Mouse (Mus musculus): ENCODE measurements around the gene Mknk2. TPM values are rescaled to one million over a fixed set of nuclear protein-coding genes. Genes with fewer than 3 reads are reported as not detected.

The Mknk2 gene
- polyA plus RNA-seq, 1 experiment from 2014 or later: 74.9 TPM

DNA sequence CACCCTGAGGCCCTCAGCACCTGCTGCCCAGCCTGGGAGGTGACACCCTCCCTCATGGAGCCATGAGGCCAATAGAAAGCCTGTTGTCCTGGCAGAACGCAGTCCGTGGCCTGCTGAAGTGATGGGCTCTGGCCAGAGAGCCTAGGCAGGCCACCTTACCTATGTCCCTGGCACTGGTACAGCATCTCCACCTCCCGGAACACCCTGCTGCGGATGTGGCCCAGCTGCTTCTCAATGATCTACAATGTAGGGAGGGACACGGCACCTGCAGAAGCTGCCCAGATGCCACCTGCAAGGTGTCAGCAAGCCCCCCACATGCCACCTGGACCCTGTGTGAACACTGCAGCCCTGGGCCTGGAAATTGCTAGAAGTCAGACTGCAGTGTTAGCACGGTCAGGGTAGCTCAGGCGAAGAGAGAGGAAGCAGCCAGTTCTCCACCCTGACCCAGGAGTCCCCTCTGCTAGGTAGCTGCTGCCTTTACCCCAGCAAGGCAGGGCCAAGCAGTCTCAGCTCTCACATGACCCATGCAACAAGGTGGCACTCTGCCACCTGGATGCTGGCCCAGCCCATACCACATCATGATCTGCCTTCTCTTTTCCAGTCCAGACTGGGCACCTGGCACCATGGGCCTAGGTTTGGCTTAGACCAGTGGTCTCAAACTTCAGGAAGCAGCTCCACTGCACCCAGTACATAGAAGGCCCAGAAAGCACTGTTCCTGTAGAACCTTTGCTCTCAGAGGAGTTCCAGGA lies 8.0 kb downstream of the Mknk2 start:
- H3K27ac ChIP-seq (replicated peaks): no peak overlapping the region
- 91% methylated on average over 7 of the region's 7 CpGs for WGBS (ENCODE audit: insufficient replicate concordance)
- H3K27me3 ChIP-seq: no peaks in the 10 kb centered on the region
- H3K9ac ChIP-seq: no peak overlapping the region
- no peaks in the 10 kb centered on the region for H3K9me3 ChIP-seq (replicated peaks)
- peaks cover 95% of the 10 kb centered on the region for H3K36me3 ChIP-seq (replicated peaks)
- no peak overlapping the region for H3K4me3 ChIP-seq (replicated peaks)
- no peak for ATAC-seq (ENCODE audit: insufficient read depth)
- H3K4me2 ChIP-seq: no peak overlapping the region
- H3K4me1 ChIP-seq (replicated peaks): peaks cover 79% of the 10 kb centered on the region

DNA sequence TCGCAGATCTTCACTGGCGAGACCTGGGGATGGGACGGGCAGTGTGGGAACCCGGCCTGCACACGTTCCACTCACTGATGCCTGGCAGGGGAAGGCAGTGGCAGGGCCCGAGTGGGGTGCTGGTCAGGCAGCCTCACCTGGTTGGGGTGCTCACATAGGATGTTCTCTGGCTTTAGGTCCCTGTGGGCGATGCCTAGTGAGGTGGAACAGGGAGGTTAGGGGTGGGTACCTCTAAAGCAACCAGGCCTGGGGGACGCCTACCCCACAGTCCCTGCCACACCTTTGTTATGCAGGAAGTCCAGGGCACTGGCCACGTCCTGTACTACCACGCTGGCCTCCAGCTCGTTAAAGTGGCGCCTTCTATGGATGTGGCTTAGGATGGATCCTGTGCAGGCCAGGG lies 8.9 kb downstream of the Mknk2 start:
- Histone ChIP-seq H3K9me3 (replicated peaks) (no peaks in the 10 kb centered on the region), H3K4me1 (replicated peaks) (peaks cover 79% of the 10 kb centered on the region), H3K36me3 (replicated peaks) (peaks cover 90% of the 10 kb centered on the region), H3K27me3 (no peaks in the 10 kb centered on the region), H3K9ac (no peak overlapping the region), H3K27ac (replicated peaks) (no peak overlapping the region), H3K4me3 (replicated peaks) (no peak overlapping the region), H3K4me2 (no peak overlapping the region)
- no peak for ATAC-seq (ENCODE audit: insufficient read depth)
- WGBS (ENCODE audit: insufficient replicate concordance): 83% methylated on average over 12 of the region's 12 CpGs

- Histone ChIP-seq H3K36me3 (replicated peaks) (peaks cover 86% of the 10 kb centered on the region), H3K4me2 (no peak overlapping the region), H3K27me3 (no peaks in the 10 kb centered on the region), H3K9me3 (replicated peaks) (no peaks in the 10 kb centered on the region), H3K4me3 (replicated peaks) (no peak overlapping the region), H3K27ac (replicated peaks) (no peak overlapping the region), H3K9ac (no peak overlapping the region), H3K4me1 (replicated peaks) (peaks cover 79% of the 10 kb centered on the region)
- 72% methylated on average over 11 of the region's 11 CpGs for WGBS (ENCODE audit: insufficient replicate concordance)
- no peak for ATAC-seq (ENCODE audit: insufficient read depth)
Observed at GRCm38 (mm10) chr10:80668614-80669013, 9.3 kb downstream of the Mknk2 start.

DNA sequence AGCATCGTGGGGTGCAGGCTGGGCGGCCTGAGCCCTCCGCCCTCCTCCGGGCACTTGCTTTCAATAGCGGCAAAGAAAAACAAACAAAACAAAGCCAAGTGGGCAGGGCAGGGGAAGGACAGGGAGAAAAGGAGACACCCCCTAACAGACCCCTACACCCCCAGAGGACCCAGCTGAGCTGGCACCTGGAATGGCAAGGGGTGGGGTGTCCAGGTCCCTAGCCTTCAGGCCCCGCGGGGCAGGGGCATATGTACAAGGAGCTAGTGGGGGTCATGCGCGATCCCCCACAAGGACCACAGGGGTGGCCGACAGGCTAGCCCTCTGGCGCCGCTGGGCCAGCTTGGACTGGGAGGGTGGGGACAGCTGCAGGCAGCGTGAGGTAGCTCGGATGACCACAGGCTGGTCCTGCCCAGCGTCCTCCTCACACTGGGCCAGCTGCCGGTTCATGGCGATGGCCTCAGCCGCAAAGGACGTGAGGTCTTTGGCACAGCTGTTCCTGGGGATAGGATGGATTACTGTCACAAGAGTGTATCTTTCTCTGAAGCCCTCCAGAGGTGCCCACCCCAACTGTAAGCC lies 11.0 kb downstream of the Mknk2 start:
- H3K4me3 ChIP-seq (replicated peaks): no peak overlapping the region
- no peaks in the 10 kb centered on the region for H3K9me3 ChIP-seq (replicated peaks)
- no peaks in the 10 kb centered on the region for H3K27me3 ChIP-seq
- ATAC-seq (ENCODE audit: insufficient read depth): no peak
- no peak overlapping the region for H3K4me2 ChIP-seq
- 90% methylated on average over 19 of the region's 19 CpGs for WGBS (ENCODE audit: insufficient replicate concordance)
- H3K9ac ChIP-seq: no peak overlapping the region
- peaks cover 69% of the 10 kb centered on the region for H3K36me3 ChIP-seq (replicated peaks)
- peak overlapping the region; percentile 51; the same call in 1 of the 2 replicates for H3K27ac ChIP-seq (replicated peaks)
- peaks cover 77% of the 10 kb centered on the region for H3K4me1 ChIP-seq (replicated peaks)

DNA sequence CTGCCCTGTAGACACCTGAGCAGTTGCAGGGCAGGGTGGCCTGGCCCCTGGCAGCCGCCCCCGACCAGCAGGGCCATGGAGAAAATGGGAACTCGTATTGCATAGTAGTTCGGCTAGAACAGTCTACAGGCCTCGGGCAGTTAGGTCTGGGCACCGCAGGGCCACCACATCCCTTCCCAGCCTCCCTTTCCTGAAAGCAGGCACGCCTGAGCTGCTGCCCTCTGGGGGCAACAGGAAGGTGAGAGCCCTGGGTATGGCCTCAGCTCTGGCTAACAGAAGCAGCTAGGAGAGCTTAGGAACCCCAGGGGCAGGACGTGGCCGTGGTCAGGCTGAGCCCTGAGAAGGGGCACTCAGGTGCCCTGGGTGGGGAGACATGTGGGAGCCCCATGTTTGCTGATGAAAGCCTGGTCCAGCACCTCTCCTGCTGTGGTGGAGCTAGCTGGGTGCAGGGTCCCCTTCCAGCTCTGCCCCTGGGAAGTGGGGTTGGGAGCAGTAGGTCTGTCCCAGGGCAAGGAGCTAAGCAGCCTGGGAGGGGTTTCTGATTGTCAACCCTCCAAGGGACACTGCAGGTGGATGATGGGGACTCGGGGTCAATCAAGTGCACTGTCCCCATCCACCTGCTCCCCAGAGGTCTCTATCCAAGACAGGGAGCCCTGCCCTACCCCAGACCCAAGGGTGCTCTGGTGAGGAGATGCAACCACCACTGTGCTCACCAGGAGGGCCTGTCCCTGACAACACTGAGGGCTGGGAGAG lies 11.8 kb downstream of the Mknk2 start:
- peak overlapping the region; percentile 51 for H3K27ac ChIP-seq (replicated peaks)
- H3K4me1 ChIP-seq (replicated peaks): peaks cover 75% of the 10 kb centered on the region
- no peak overlapping the region for H3K4me3 ChIP-seq (replicated peaks)
- peaks cover 62% of the 10 kb centered on the region for H3K36me3 ChIP-seq (replicated peaks)
- WGBS (ENCODE audit: insufficient replicate concordance): 68% methylated on average over 10 of the region's 10 CpGs
- no peaks in the 10 kb centered on the region for H3K9me3 ChIP-seq (replicated peaks)
- H3K4me2 ChIP-seq: no peak overlapping the region
- no peak overlapping the region for H3K9ac ChIP-seq
- ATAC-seq (ENCODE audit: insufficient read depth): no peak
- H3K27me3 ChIP-seq: no peaks in the 10 kb centered on the region

- Histone ChIP-seq H3K4me3 (replicated peaks) (no peak overlapping the region), H3K9me3 (replicated peaks) (no peaks in the 10 kb centered on the region), H3K9ac (no peak overlapping the region), H3K4me1 (replicated peaks) (peaks cover 77% of the 10 kb centered on the region), H3K27ac (replicated peaks) (peak overlapping the region; percentile 51; the same call in 1 of the 2 replicates), H3K36me3 (replicated peaks) (peaks cover 55% of the 10 kb centered on the region), H3K27me3 (no peaks in the 10 kb centered on the region), H3K4me2 (peak overlapping the region; percentile 51)
- no peak for ATAC-seq (ENCODE audit: insufficient read depth)
- 52% methylated on average over 4 of the region's 4 CpGs for WGBS (ENCODE audit: insufficient replicate concordance)
Observed at GRCm38 (mm10) chr10:80665459-80665858, 12.5 kb downstream of the Mknk2 start.

DNA sequence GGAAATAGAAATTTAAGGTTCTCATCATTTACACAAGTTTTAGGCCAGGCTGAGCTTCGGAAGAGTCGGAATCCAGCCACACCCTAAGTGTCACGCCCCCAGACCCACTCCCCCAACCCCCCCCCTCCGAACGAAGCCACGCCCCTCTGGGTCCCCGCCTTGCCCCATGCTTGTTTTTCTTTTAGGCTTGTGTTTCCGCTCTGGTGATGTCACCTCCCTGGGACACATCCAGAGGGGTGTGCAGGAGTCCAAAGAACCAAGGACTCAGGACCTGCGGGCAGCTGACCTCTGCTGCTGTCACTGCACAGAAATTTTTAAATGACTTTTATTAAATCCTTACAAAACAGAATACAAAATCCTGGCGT lies 12.9 kb downstream of the Mknk2 start:
- Histone ChIP-seq H3K9me3 (replicated peaks) (no peaks in the 10 kb centered on the region), H3K27me3 (no peaks in the 10 kb centered on the region), H3K36me3 (replicated peaks) (peaks cover 50% of the 10 kb centered on the region), H3K4me1 (replicated peaks) (peaks cover 77% of the 10 kb centered on the region), H3K9ac (peak overlapping the region; percentile 7; the same call in 1 of the 2 replicates), H3K27ac (replicated peaks) (peak overlapping the region; percentile 76), H3K4me3 (replicated peaks) (no peak overlapping the region; the same call in 1 of the 2 replicates), H3K4me2 (peak overlapping the region; percentile 51)
- no peak; the same call in 1 of the 2 replicates for ATAC-seq (ENCODE audit: insufficient read depth)
- WGBS (ENCODE audit: insufficient replicate concordance): 13% methylated on average over 10 of the region's 10 CpGs

DNA sequence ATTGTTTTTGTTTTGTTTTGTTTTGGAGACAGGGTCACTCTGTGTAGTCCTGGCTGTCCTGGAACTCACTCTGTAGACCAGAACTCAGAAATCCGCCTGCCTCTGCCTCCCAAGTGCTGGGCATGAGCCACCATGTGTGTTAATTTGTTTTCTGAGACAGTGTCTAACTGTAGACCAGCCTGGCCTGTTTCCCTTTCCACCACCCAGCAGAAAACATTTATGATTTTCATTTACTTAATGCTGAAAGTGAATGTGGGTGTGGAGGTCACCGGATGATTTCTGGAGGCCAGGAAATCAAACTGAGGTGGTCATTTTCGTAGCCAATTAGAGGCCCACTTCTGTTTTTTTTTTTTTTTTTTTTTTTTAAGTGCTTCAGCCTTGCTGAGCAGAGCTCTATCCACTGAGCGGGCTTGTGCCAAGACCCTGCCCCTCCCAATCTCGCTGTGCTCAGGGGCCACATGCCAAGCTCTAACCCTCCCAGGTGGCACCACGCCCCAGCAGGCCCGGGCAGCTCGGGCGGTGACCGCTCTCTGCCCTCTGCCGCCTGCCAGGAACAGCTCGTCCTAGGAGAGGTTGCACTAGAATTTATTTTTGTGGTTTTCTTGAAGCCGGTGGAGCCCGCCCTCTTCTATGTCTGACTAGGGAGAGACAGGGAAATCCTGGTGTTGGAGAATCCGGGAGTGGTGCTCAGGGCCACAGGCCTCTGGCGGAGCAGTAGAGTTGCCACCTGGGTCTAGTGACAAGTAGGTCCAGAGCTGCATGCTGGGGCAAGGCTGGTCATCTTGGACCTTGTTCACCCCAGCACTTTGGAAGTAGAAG lies 13.5 kb downstream of the Mknk2 start:
- Histone ChIP-seq H3K27ac (replicated peaks) (peak overlapping the region; percentile 76), H3K4me2 (peak overlapping the region; percentile 51), H3K27me3 (no peaks in the 10 kb centered on the region), H3K4me3 (replicated peaks) (no peak overlapping the region; the same call in none of the 2 replicates), H3K9me3 (replicated peaks) (no peaks in the 10 kb centered on the region), H3K9ac (peak overlapping the region; percentile 7), H3K36me3 (replicated peaks) (peaks cover 44% of the 10 kb centered on the region), H3K4me1 (replicated peaks) (peaks cover 77% of the 10 kb centered on the region)
- 10% methylated on average over 16 of the region's 16 CpGs for WGBS (ENCODE audit: insufficient replicate concordance)
- ATAC-seq (ENCODE audit: insufficient read depth): peak; percentile 35

DNA sequence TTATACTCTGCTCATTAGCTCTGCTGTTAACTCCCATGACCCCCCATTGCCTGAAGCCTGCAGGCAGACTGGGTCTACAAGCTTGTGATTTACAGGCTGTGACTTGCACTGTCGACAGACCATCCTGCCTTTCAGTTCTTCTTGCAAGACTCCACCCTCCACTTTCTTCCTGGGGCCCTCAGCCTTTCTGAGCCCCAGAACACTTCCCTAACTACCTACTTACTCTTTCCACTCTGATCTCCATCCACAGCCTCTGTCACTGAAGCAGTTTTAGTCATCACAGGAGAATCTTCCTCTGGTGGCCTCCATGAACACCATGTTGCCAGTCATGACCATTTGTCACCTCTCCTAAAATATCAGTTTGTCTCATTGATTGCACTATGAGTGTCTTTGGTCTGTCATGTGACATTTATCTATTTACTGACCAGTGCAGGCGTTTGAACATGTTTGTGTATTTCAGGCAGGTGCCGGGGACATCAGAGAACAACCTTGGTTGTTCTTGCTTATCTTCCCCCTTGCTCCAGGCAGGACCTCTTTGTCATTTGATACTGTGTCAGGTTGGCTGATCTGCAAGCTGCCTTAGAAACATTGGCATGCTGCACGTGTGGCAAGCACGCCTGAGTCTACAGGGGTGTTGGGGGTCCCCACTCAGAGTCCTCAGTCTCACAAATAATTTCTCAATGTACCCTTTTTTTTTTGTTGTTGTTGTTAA lies 14.3 kb downstream of the Mknk2 start:
- H3K9ac ChIP-seq: no peak overlapping the region
- ATAC-seq (ENCODE audit: insufficient read depth): no peak
- peak overlapping the region; percentile 51 for H3K4me2 ChIP-seq
- H3K36me3 ChIP-seq (replicated peaks): peaks cover 37% of the 10 kb centered on the region
- H3K27me3 ChIP-seq: no peaks in the 10 kb centered on the region
- H3K4me1 ChIP-seq (replicated peaks): peaks cover 74% of the 10 kb centered on the region
- H3K4me3 ChIP-seq (replicated peaks): no peak overlapping the region
- no peaks in the 10 kb centered on the region for H3K9me3 ChIP-seq (replicated peaks)
- WGBS (ENCODE audit: insufficient replicate concordance): 9% methylated on average over 5 of the region's 5 CpGs
- H3K27ac ChIP-seq (replicated peaks): peak overlapping the region; percentile 76

DNA sequence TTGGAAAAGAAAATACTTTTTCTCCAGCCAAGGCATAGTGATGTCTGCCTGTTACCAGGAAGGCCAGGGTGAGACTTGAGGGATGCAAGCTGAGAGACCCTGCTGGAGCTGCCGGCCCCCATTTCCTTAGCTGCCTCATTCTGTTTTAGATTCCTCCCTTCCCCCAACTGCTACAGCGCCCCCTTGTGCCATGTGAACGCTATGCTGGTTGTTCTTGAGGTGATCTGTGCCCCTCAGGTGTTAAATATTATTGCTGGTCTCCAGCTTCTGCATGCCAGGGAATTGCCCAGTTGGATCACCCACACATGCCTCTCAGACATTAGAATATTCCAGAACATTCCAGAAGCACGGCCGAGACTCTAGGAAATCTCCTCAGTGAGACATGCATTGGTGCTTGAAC lies 16.8 kb downstream of the Mknk2 start:
- Histone ChIP-seq H3K27me3 (no peaks in the 10 kb centered on the region), H3K36me3 (replicated peaks) (peaks cover 12% of the 10 kb centered on the region), H3K4me2 (no peak overlapping the region), H3K27ac (replicated peaks) (no peak overlapping the region), H3K4me3 (replicated peaks) (no peak overlapping the region), H3K9ac (no peak overlapping the region), H3K9me3 (replicated peaks) (no peaks in the 10 kb centered on the region), H3K4me1 (replicated peaks) (peaks cover 78% of the 10 kb centered on the region)
- no peak for ATAC-seq (ENCODE audit: insufficient read depth)
- 37% methylated on average over 5 of the region's 5 CpGs for WGBS (ENCODE audit: insufficient replicate concordance)
